Mouse (Mus musculus) liver, postnatal 0 days (tissue): ENCODE measurements at regions not wholly inside any gene's neighbourhood (a gene's known extent, or its start where the extent isn't known, plus 50 kb on each side); places are given as distances from the start of the nearest gene placed in this dataset.

Experiments
- CTCF ChIP-seq: sonication (generic); IDR thresholded peaks from 2 replicates; pipeline ENCODE4 v1.5.1; 2016; ENCODE audit warnings: antibody characterized with exemption, low read depth
- EP300 ChIP-seq: IDR thresholded peaks from 2 replicates; pipeline ENCODE4 v1.6.1; 2016; ENCODE audit warnings: antibody characterized with exemption, low read depth, mild to moderate bottlenecking

GRCm38 (mm10) chr16:50001662-50002455 is 201.5 kb downstream of the Cd47 start:
- no peak for TF ChIP-seq CTCF
- TF ChIP-seq EP300: no peak
